Mouse (Mus musculus): ENCODE measurements around the gene Wapl. TPM values are rescaled to one million over a fixed set of nuclear protein-coding genes. Genes with fewer than 3 reads are reported as not detected.

Wapl gene
- polyA plus RNA-seq, 1 experiment from 2014 or later = 16.4 TPM

DNA sequence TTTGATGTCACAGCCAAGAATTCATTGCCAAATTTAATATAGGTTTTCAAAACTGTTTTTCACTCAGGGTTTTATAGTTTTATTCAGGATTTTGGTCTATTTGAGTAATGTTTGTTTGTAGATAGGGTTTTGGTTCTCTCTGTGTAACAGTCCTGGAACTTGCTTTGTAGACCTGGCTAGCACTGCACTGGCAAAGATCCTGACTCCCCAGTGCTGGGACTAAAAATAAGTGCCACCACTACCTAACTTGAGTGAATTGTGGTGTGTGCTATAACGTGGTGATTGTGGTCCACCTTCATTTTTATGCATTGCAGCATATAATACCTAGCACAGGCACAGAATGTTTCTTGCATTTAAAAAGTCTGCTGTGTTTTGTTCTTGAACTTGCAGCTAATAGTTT lies 23.6 kb downstream of the Wapl start:
- 75% methylated on average over 1 of the region's 1 CpGs for WGBS
- H3K4me3 ChIP-seq = no peak overlapping the region
- no peaks in the 10 kb centered on the region for H3K27me3 ChIP-seq (replicated peaks)
- no peaks in the 10 kb centered on the region for H3K9me3 ChIP-seq
- no peak overlapping the region for H3K9ac ChIP-seq
- H3K4me2 ChIP-seq = no peak overlapping the region
- peaks cover 54% of the 10 kb centered on the region for H3K36me3 ChIP-seq
- H3K27ac ChIP-seq (replicated peaks) = no peak overlapping the region
- H3K4me1 ChIP-seq = no peaks in the 10 kb centered on the region
- no peak for ATAC-seq (ENCODE audit: extremely low read depth, insufficient number of reproducible peaks, low FRiP score, low TSS enrichment)

DNA sequence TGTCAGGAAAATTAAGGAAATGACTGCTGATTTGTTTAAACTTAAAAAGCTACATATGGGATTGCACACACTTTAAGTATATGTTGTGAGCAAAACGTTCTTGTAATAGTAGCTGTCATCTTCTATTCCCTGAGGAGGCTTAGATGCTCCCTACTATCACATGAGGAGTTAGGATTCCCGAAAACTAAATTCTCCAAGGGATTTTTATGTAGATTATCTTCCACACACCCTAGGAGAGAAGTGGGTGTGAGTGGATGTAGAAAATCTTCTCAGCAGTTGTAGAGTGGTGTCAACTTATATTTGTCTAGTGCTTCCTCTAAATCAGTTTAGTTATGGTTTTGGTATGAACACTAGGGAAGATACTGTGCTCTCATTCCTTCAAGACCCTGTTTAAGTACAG lies 36.5 kb downstream of the Wapl start:
- H3K4me3 ChIP-seq = no peak overlapping the region
- peaks cover 38% of the 10 kb centered on the region for H3K36me3 ChIP-seq
- no peaks in the 10 kb centered on the region for H3K9me3 ChIP-seq
- ATAC-seq (ENCODE audit: extremely low read depth, insufficient number of reproducible peaks, low FRiP score, low TSS enrichment) = no peak
- no peak overlapping the region for H3K4me2 ChIP-seq
- H3K4me1 ChIP-seq = no peaks in the 10 kb centered on the region
- no peaks in the 10 kb centered on the region for H3K27me3 ChIP-seq (replicated peaks)
- WGBS = 78% methylated on average over 2 of the region's 2 CpGs
- no peak overlapping the region for H3K27ac ChIP-seq (replicated peaks)
- no peak overlapping the region for H3K9ac ChIP-seq

DNA sequence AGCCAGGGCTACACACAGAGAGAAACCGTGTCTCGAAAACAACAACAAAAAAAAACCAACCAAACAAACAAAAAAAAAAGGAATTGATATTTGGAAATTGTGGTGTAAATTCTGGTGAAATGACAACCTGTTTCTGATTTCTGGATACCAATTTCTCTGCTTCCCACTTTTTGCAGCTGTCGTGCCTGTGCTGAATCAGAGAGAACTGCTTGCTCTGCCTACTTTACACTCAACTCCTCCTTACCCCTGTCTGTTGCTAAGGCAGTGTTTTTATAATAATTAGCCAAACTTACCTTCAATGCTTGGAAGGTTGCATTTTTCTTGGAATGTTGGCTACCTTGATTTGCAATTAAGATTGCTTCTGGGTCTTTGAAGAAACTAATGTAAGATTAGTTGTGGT lies 38.3 kb downstream of the Wapl start:
- WGBS = 94% methylated on average over 3 of the region's 3 CpGs
- no peak for ATAC-seq (ENCODE audit: extremely low read depth, insufficient number of reproducible peaks, low FRiP score, low TSS enrichment)
- no peaks in the 10 kb centered on the region for H3K9me3 ChIP-seq

DNA sequence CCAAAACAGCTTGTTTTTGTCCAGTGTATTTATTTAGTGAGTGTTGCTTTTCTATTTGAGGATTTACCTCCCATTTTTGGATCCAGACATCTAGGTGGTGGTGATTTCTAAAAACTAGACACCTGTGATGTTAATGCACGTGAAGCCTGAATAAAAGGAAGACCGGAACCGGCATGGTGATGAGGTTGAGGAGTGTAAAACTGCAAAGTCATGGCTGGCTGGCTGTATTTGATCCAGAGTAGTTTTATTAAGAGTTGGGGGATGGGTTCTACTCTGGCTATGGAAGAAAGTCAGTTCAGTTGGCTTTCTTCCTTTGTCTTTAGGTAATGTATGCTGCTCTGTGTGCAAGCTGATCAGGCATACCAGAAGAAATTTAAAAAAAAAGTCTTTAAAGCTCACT lies 39.1 kb downstream of the Wapl start:
- Histone ChIP-seq H3K4me2 (no peak overlapping the region), H3K27ac (replicated peaks) (no peak overlapping the region), H3K9ac (no peak overlapping the region), H3K36me3 (peaks cover 38% of the 10 kb centered on the region), H3K4me3 (no peak overlapping the region), H3K9me3 (no peaks in the 10 kb centered on the region), H3K4me1 (no peaks in the 10 kb centered on the region), H3K27me3 (replicated peaks) (no peaks in the 10 kb centered on the region)
- 89% methylated on average over 3 of the region's 3 CpGs for WGBS
- ATAC-seq (ENCODE audit: extremely low read depth, insufficient number of reproducible peaks, low FRiP score, low TSS enrichment) = no peak

More for the DNA sequence above, 38.3 kb downstream of the Wapl start:
- Histone ChIP-seq H3K36me3 (peaks cover 38% of the 10 kb centered on the region), H3K27me3 (replicated peaks) (no peaks in the 10 kb centered on the region), H3K4me3 (no peak overlapping the region), H3K27ac (replicated peaks) (no peak overlapping the region), H3K4me1 (no peaks in the 10 kb centered on the region), H3K4me2 (no peak overlapping the region), H3K9ac (no peak overlapping the region)

DNA sequence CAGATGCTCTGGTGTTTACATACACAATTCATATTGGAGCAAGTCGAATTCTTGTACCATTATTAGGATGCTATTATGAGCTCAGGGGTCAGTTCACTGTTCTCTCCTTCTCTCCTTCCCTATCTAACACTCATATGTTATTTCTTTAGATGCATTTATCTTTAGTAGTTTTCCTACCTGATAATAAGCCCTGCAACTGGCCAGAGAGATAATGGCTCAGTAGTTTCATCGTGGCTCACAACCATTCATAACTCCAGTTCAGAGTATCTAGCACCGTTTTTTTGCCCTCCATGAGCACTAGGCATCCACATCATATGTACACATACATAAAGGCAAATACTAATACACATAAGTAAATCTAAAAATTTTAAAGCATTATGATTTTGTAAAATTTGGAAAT lies 44.4 kb downstream of the Wapl start:
- Histone ChIP-seq H3K4me2 (no peak overlapping the region), H3K27ac (replicated peaks) (no peak overlapping the region), H3K9ac (no peak overlapping the region), H3K4me3 (no peak overlapping the region), H3K9me3 (no peaks in the 10 kb centered on the region), H3K4me1 (peaks cover 4% of the 10 kb centered on the region; the same call in 1 of the 2 replicates), H3K36me3 (peaks cover 35% of the 10 kb centered on the region), H3K27me3 (replicated peaks) (no peaks in the 10 kb centered on the region)
- 62% methylated on average over 3 of the region's 3 CpGs for WGBS
- ATAC-seq (ENCODE audit: extremely low read depth, insufficient number of reproducible peaks, low FRiP score, low TSS enrichment) = no peak

DNA sequence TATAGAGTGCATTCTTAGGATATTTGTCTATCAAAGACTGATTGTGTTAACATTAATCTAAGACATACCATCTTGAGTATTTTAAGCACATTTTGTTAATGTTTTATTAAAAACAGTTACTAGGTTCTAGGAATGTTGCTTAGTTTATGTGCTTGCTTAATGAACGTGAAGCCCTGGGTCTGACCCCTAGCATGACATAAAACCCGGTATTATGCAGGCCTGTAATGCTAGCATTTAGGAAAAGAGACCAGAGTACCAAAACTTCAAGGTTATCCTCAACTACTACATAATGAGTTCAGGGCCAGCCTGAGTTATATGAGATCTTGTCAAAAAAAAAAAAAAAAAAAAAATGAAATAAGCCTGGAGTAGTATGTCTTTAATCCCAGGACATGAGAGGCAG lies 54.0 kb downstream of the Wapl start:
- Histone ChIP-seq H3K36me3 (peaks cover 58% of the 10 kb centered on the region), H3K27ac (replicated peaks) (no peak overlapping the region), H3K4me1 (no peaks in the 10 kb centered on the region), H3K9me3 (no peaks in the 10 kb centered on the region), H3K9ac (no peak overlapping the region), H3K4me3 (no peak overlapping the region), H3K4me2 (no peak overlapping the region), H3K27me3 (replicated peaks) (no peaks in the 10 kb centered on the region)
- 94% methylated on average over 2 of the region's 2 CpGs for WGBS
- ATAC-seq (ENCODE audit: extremely low read depth, insufficient number of reproducible peaks, low FRiP score, low TSS enrichment) = no peak

DNA sequence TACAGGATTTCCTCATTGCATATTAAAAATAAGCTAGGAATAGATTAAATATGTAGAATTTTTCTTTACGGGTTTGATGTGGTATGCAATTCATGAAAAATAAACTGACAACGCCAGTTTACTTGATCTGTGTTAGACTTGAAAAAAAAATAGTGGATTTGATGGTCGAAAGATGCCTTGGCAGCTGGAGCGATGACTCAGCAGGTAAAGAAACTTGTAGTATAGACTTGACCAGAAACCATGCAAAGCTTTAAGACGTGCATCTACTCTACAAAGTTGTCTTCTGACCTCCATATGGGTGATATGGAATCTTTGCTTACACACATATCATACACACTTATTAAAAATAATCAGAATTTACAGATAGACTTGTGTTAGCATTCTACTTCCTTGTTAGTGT lies 61.7 kb downstream of the Wapl start:
- Histone ChIP-seq H3K9ac (no peak overlapping the region), H3K4me3 (no peak overlapping the region), H3K4me2 (no peak overlapping the region), H3K36me3 (peaks cover 58% of the 10 kb centered on the region), H3K9me3 (no peaks in the 10 kb centered on the region), H3K4me1 (no peaks in the 10 kb centered on the region), H3K27me3 (replicated peaks) (no peaks in the 10 kb centered on the region), H3K27ac (replicated peaks) (no peak overlapping the region)
- ATAC-seq (ENCODE audit: extremely low read depth, insufficient number of reproducible peaks, low FRiP score, low TSS enrichment) = no peak
- 89% methylated on average over 5 of the region's 5 CpGs for WGBS

DNA sequence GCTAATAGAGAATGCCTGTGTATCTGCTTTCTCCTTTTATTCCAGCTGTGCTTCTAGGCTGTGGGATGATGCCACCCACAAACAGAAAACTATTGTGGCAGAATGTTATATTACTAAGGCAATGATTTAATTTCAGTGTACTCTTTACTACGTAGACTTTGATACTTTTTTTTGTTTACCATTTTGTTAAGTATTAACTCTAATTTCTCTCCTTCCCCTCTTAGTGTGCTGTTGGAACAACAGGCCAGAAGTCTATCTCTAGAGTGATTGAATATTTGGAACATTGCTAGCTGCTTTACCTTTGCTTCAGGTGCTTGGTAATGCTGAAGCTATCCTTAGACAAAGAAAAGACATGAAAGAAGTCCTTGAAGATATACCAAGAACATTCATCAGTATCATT lies 71.7 kb downstream of the Wapl start:
- H3K4me3 ChIP-seq = no peak overlapping the region
- no peak overlapping the region for H3K4me2 ChIP-seq
- WGBS = 93% methylated on average over 1 of the region's 1 CpGs
- no peaks in the 10 kb centered on the region for H3K9me3 ChIP-seq
- ATAC-seq (ENCODE audit: extremely low read depth, insufficient number of reproducible peaks, low FRiP score, low TSS enrichment) = no peak
- H3K27me3 ChIP-seq (replicated peaks) = no peaks in the 10 kb centered on the region
- peaks cover 85% of the 10 kb centered on the region for H3K36me3 ChIP-seq
- H3K9ac ChIP-seq = no peak overlapping the region
- H3K4me1 ChIP-seq = no peaks in the 10 kb centered on the region
- H3K27ac ChIP-seq (replicated peaks) = no peak overlapping the region

DNA sequence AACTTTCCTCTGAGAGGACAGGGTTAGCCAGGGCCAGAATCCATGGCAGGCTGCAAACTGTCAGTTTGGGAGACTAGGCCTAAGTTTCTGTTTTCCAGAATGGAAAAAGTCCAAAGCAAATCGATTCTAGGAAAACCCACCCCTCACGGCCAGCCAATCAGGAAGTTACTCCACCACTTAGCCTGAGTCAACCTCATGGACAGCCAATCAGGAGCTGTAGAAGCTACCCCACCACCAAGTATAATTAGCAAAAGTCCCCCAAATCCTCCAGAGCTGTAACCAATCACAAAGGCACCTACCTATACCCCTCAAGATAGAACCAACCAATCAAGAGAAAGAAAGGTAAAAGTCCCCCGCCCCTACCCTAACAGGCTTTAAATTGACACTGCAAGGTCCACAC lies 82.0 kb downstream of the Wapl start:
- Histone ChIP-seq H3K4me1 (peaks cover 8% of the 10 kb centered on the region), H3K4me3 (no peak overlapping the region), H3K9me3 (no peaks in the 10 kb centered on the region), H3K27ac (replicated peaks) (no peak overlapping the region), H3K9ac (no peak overlapping the region), H3K4me2 (no peak overlapping the region), H3K36me3 (peaks cover 5% of the 10 kb centered on the region), H3K27me3 (replicated peaks) (no peaks in the 10 kb centered on the region)
- WGBS = 65% methylated on average over 3 of the region's 3 CpGs
- ATAC-seq (ENCODE audit: extremely low read depth, insufficient number of reproducible peaks, low FRiP score, low TSS enrichment) = no peak

DNA sequence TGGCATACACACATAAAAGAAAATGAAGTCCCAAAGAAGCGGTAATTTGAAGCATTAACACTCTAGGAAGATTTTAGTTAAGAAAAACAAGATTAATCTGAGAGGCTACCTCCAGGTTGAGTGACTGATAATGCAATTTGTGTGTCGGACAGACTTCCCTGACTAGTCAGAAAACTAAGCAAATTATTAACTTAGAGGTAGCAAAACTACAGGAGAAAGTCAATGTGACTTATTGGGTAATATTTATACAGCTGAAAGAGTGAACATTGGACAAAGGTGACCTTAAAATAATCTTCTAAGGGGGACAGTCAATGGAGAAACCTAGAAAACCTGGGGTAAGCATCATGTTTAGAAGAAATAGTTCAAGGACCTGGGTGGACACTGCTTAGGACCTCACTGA lies 86.2 kb downstream of the Wapl start:
- no peak overlapping the region for H3K4me3 ChIP-seq
- no peaks in the 10 kb centered on the region for H3K36me3 ChIP-seq
- no peak overlapping the region for H3K9ac ChIP-seq
- no peak for ATAC-seq (ENCODE audit: extremely low read depth, insufficient number of reproducible peaks, low FRiP score, low TSS enrichment)
- no peaks in the 10 kb centered on the region for H3K9me3 ChIP-seq
- 55% methylated on average over 2 of the region's 2 CpGs for WGBS
- H3K4me1 ChIP-seq = peaks cover 16% of the 10 kb centered on the region
- no peak overlapping the region for H3K27ac ChIP-seq (replicated peaks)
- H3K4me2 ChIP-seq = no peak overlapping the region
- no peaks in the 10 kb centered on the region for H3K27me3 ChIP-seq (replicated peaks)

DNA sequence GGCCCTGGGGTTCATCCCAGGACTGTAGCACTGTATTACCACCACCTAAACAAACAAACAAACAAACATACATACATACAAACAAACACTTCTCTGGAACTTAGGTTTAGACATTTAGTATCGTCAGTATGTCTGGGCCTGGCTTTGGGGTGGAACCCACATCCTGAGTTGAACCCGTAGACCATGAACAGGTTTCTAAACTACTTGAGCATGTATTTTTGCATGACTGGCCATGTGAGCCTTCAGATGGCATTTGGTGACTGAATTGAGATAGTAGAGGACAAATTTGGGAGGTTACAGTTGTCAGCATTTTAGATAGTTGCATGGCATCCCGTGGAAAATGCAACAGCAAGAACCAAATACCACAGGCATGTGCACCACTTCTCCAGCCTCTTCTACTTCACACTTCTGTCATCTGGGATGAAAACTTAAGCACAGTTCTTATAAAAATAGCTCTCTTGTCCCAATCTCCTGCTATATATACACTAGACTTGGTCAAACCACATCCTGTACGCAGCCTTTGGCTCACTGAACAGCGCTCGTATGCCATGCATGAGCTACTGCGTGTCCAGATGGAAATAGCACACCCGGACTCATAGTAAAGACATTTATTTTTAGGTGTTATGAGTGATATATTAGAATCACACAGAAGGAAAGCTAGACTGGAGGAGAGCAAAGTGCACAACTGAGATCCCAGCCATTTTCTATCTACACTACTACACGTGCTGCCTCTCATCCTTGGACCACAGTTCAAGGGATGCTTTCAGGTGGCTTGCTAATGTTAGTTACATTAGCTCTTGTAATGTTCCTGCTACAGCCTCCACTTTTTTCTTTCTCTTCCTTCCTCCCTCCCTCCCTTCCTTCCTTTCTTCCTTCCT lies 87.6 kb downstream of the Wapl start:
- no peak overlapping the region for H3K4me3 ChIP-seq
- no peaks in the 10 kb centered on the region for H3K36me3 ChIP-seq
- H3K27me3 ChIP-seq (replicated peaks) = no peaks in the 10 kb centered on the region
- peaks cover 16% of the 10 kb centered on the region for H3K4me1 ChIP-seq
- no peak overlapping the region for H3K27ac ChIP-seq (replicated peaks)
- no peak overlapping the region for H3K9ac ChIP-seq
- no peak for ATAC-seq (ENCODE audit: extremely low read depth, insufficient number of reproducible peaks, low FRiP score, low TSS enrichment)
- H3K4me2 ChIP-seq = no peak overlapping the region
- 82% methylated on average over 9 of the region's 9 CpGs for WGBS
- H3K9me3 ChIP-seq = no peaks in the 10 kb centered on the region

DNA sequence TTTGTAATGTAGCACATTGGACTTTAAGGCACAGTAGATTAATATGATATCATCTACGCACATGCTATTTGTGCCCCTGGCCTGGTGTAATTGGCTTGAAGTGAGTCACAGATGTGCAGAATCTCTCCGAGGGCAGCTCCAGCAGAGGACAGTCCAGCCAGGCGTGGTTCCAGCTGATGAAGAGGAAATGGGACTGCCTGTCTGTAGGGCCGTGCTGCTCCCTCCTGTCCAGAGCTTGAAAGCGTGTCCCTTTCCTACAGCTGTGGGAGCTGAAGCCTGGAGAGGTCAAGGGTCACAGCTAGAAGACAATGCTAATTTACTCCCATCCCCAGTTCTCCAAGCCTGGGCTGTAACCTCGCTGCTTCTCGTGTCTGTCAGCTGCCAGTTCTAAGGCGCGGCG lies 89.0 kb downstream of the Wapl start:
- 57% methylated on average over 10 of the region's 10 CpGs for WGBS

More for the DNA sequence above, 89.0 kb downstream of the Wapl start:
- Histone ChIP-seq H3K27ac (replicated peaks) (no peak overlapping the region), H3K4me3 (no peak overlapping the region), H3K9me3 (no peaks in the 10 kb centered on the region), H3K4me2 (no peak overlapping the region), H3K36me3 (no peaks in the 10 kb centered on the region), H3K9ac (no peak overlapping the region), H3K4me1 (peaks cover 16% of the 10 kb centered on the region), H3K27me3 (replicated peaks) (no peaks in the 10 kb centered on the region)
- ATAC-seq (ENCODE audit: extremely low read depth, insufficient number of reproducible peaks, low FRiP score, low TSS enrichment) = no peak
